Mouse (Mus musculus) intestine, embryonic 15.5 days (tissue): ENCODE data around the gene Crybb1. TPM values are rescaled to one million over a fixed set of nuclear protein-coding genes. Genes with fewer than 3 reads are reported as not detected.

ENCODE experiments used
- ATAC-seq: fragments of 200-750 bp; cut with Nextera tagmentation; 2 replicates; pipeline ENCODE4 v1.8.0; 2017; ENCODE audit warnings: moderate TSS enrichment, moderate library complexity
- H3K27ac ChIP-seq: fragments of 300-500 bp; sonication (generic); 2 replicates; pipeline ENCODE4 v1.5.1; 2015; ENCODE audit warnings: mild to moderate bottlenecking, inconsistent platforms
- H3K27me3 ChIP-seq: fragments of 300-500 bp; sonication (generic); replicated peaks from 2 replicates; pipeline ENCODE4 v1.6.1; 2015; ENCODE audit warnings: inconsistent platforms
- H3K36me3 ChIP-seq: fragments of 300-500 bp; sonication (generic); 2 replicates; pipeline ENCODE4 v1.6.1; 2015; ENCODE audit warnings: inconsistent platforms
- H3K4me1 ChIP-seq: fragments of 300-500 bp; sonication (generic); replicated peaks from 2 replicates; pipeline ENCODE4 v1.6.1; 2015; ENCODE audit warnings: inconsistent platforms
- H3K4me2 ChIP-seq: fragments of 300-500 bp; sonication (generic); replicated peaks from 2 replicates; pipeline ENCODE4 v1.6.1; 2015; ENCODE audit warnings: mild to moderate bottlenecking, inconsistent platforms
- H3K4me3 ChIP-seq: fragments of 300-500 bp; sonication (generic); replicated peaks from 2 replicates; pipeline ENCODE4 v1.5.1; 2015; ENCODE audit warnings: inconsistent platforms
- H3K9ac ChIP-seq: fragments of 300-500 bp; sonication (generic); 2 replicates; pipeline ENCODE4 v1.6.1; 2015; ENCODE audit warnings: inconsistent platforms
- H3K9me3 ChIP-seq: fragments of 300-500 bp; sonication (generic); 2 replicates; pipeline ENCODE4 v1.6.1; 2016; ENCODE audit warnings: inconsistent platforms
- WGBS: fragments of 180-500 bp; shearing (Covaris S2); methylation state at CpG from one replicate; pipeline ENCODE4 v1.1.7; 2015; 5-methylcytosine and 5-hydroxymethylcytosine counted together
- polyA plus RNA-seq: library from polyadenylated mRNA; unstranded; fragments of >200 nt; fragmentation: Nextera tagmentation; extraction: Ambion mirVana; gene quantifications from 2 replicates; pipeline ENCODE4 v1.2.1, GENCODE M21; 2015

Gene Crybb1
- polyA plus RNA-seq, 1 experiment from 2014 or later: 1.9 TPM

DNA sequence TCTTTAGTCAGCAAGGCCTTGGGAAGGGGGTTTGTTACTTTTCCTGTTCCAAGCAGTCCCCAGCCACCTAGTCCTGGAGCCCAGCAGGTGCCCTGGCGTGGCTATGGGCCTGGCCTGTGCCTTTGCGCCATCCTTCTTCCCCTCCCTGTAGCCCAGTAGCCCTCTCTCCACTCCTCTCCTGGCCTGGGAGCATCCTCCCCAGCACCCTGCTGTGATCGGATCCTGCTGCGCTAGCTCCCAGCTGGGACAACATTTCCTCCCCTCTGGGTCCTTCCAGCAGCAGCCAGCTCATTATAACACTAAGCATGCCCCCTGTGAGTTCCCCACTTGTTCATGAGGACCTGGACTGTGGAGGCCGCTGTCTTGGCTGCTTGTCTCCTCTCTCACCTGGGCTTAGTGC lies 50.2 kb downstream of the Crybb1 start:
- peaks cover 11% of the 10 kb centered on the region; the same call in 1 of the 2 replicates for H3K4me1 ChIP-seq
- no peak overlapping the region for H3K9ac ChIP-seq
- 88% methylated on average over 5 of the region's 5 CpGs for WGBS
- no peak overlapping the region for H3K4me2 ChIP-seq
- no peak overlapping the region for H3K4me3 ChIP-seq
- peaks cover 11% of the 10 kb centered on the region for H3K36me3 ChIP-seq
- H3K27me3 ChIP-seq: no peaks in the 10 kb centered on the region
- no peak overlapping the region for H3K27ac ChIP-seq
- no peaks in the 10 kb centered on the region for H3K9me3 ChIP-seq
- no peak for ATAC-seq

DNA sequence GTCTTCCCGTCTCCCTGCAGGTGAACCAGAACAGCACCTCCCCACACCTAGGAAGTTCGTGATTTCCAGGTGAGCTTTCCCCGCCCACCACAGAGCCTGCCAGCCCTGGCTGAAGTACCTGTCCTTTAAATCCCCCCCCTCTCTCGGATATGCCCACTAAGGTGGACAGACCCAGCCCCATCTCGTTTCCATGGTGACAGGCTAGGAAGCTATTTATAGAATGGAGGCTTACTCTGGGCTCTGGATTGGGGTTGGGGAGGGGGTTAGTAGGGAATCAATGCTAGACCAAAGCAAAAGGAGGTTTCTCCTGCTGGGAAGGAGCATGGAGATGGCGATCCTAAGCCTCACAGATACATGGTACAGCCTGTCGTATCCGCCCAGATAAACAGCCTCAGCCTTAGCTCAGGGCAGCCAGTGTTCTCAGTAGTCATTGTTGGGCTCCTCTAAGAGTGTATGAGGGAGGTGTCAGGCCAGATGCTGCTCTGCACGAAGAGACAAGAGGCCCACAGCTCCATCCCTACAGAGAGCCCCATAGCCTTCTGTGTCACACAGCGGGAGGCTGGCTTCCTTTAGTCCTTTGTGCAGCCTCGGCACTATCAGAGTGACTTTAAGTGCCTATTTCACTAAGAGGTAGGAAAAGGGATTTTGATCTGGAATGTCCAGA lies 57.7 kb downstream of the Crybb1 start:
- H3K4me1 ChIP-seq: no peaks in the 10 kb centered on the region
- H3K36me3 ChIP-seq: peaks cover 9% of the 10 kb centered on the region; the same call in 1 of the 2 replicates
- H3K27ac ChIP-seq: no peak overlapping the region
- H3K4me2 ChIP-seq: no peak overlapping the region
- H3K27me3 ChIP-seq: no peaks in the 10 kb centered on the region
- WGBS: 76% methylated on average over 11 of the region's 11 CpGs
- H3K9me3 ChIP-seq: no peaks in the 10 kb centered on the region
- H3K4me3 ChIP-seq: no peak overlapping the region
- ATAC-seq: no peak
- H3K9ac ChIP-seq: no peak overlapping the region

DNA sequence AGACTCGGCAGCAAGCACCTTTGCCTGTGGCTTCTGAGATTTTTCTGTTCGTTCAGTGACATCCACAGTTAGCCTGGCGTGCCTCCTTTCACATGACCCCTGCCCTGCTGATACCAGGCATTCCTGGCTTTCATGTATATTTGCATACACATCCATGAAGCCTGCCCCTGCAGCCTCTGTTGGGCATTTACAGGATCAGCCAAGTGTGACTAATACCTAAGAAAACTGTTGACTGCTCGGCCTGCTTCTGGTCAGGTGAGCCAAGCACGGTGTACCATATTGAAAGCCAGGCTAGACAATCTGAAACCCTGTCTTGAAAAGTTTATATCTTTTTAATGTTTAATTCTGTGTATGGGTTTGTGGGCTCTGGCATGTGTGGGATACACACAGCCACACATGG lies 60.9 kb downstream of the Crybb1 start:
- H3K27ac ChIP-seq: no peak overlapping the region
- H3K4me1 ChIP-seq: no peaks in the 10 kb centered on the region
- no peaks in the 10 kb centered on the region for H3K27me3 ChIP-seq
- WGBS: 84% methylated on average over 5 of the region's 5 CpGs
- H3K36me3 ChIP-seq: 0 out of 2 replicates have a peak, but pooled peaks cover 3% of the 10 kb centered on the region
- H3K4me3 ChIP-seq: no peak overlapping the region
- ATAC-seq: no peak
- H3K9ac ChIP-seq: no peak overlapping the region
- no peak overlapping the region for H3K4me2 ChIP-seq
- no peaks in the 10 kb centered on the region for H3K9me3 ChIP-seq

- H3K4me1 ChIP-seq: no peaks in the 10 kb centered on the region
- no peak overlapping the region for H3K9ac ChIP-seq
- H3K36me3 ChIP-seq: 0 out of 2 replicates have a peak, but pooled peaks cover 3% of the 10 kb centered on the region
- no peaks in the 10 kb centered on the region for H3K9me3 ChIP-seq
- H3K27me3 ChIP-seq: no peaks in the 10 kb centered on the region
- H3K4me3 ChIP-seq: no peak overlapping the region
- no peak overlapping the region for H3K27ac ChIP-seq
- H3K4me2 ChIP-seq: no peak overlapping the region
- WGBS: 47% methylated on average over 5 of the region's 5 CpGs
- no peak for ATAC-seq
These were observed 61.7 kb downstream of the Crybb1 start for GRCm38 (mm10) chr5:112317328-112317727.

Other genes starting within 250 kb of the Crybb1 start
- 1.7 and 1.8 TPM in 2 replicates for gene Cryba4, start 3.3 kb upstream of the Crybb1 start, polyA plus RNA-seq
- gene Tpst2, start 20.9 kb downstream of the Crybb1 start, polyA plus RNA-seq: 43.1 and 45.3 TPM in 2 replicates
- 25.5 and 26.2 TPM in 2 replicates for gene Tfip11, start 70.5 kb downstream of the Crybb1 start, polyA plus RNA-seq
- gene Srrd, start 87.2 kb downstream of the Crybb1 start, polyA plus RNA-seq: 32.2 and 35.4 TPM in 2 replicates
- 38.7 and 41.8 TPM in 2 replicates for gene Hps4, start 87.3 kb downstream of the Crybb1 start, polyA plus RNA-seq
- 0.16 and 0.23 TPM in 2 replicates for gene Gm6583, start 100.2 kb downstream of the Crybb1 start, polyA plus RNA-seq
- 8.5 and 10.1 TPM in 2 replicates for gene Asphd2, start 139.1 kb downstream of the Crybb1 start, polyA plus RNA-seq
- gene Gm6588, start 193.6 kb downstream of the Crybb1 start, polyA plus RNA-seq: not detected in 2 replicates